Mouse (Mus musculus): ENCODE results near the gene Fgfr2. TPM values are rescaled to one million over a fixed set of nuclear protein-coding genes. Genes with fewer than 3 reads are reported as not detected.

Gene Fgfr2
- polyA plus RNA-seq, 1 experiment: 0.17 TPM

- H3K79me2 ChIP-seq (ENCODE audit: control insufficient read depth, insufficient read depth): no peaks in the 10 kb centered on the region
- peaks cover 50% of the 10 kb centered on the region for H3K27me3 ChIP-seq (ENCODE audit: control insufficient read depth, insufficient read depth, insufficient read length)
- TF ChIP-seq TCF3 (IDR thresholded peaks at IDR 0.05; ENCODE audit: insufficient read length, low read depth) (no peak), REST (IDR thresholded peaks at IDR 0.05; ENCODE audit: insufficient read depth, insufficient read length) (no peak), E2F4 (IDR thresholded peaks at IDR 0.05; ENCODE audit: insufficient read depth) (no peak), TCF12 (IDR thresholded peaks at IDR 0.05; ENCODE audit: insufficient read depth, poor library complexity, severe bottlenecking) (no peak), MYOD1 (IDR thresholded peaks at IDR 0.05; ENCODE audit: control insufficient read depth in 1 of 3, insufficient read length in 2 of 3, low read depth in 2 of 3) (no peak), POLR2AphosphoS2 (IDR thresholded peaks at IDR 0.05; ENCODE audit: insufficient read length, low read depth) (no peak), USF1 (IDR thresholded peaks at IDR 0.05; ENCODE audit: low read depth) (no peak), POLR2A (IDR thresholded peaks at IDR 0.05; ENCODE audit: insufficient read length, low read depth) (no peak), SRF (IDR thresholded peaks at IDR 0.05; ENCODE audit: control insufficient read depth, insufficient read length, low read depth) (no peak)
- no peak overlapping the region for H3ac ChIP-seq (ENCODE audit: control insufficient read depth, insufficient read length)
- H3K4me2 ChIP-seq (ENCODE audit: low read depth): no peak overlapping the region
- no peaks in the 10 kb centered on the region for H3K36me3 ChIP-seq (ENCODE audit: control insufficient read depth, insufficient read depth)
- H3K4me3 ChIP-seq: no peak overlapping the region
These were observed 925.2 kb downstream of the Fgfr2 start for GRCm38 (mm10) chr7:132197817-132198475.

- peaks cover 41% of the 10 kb centered on the region for H3K27me3 ChIP-seq (ENCODE audit: control insufficient read depth, insufficient read depth, insufficient read length)
- H3K4me3 ChIP-seq: no peak overlapping the region
- TF ChIP-seq SRF (IDR thresholded peaks at IDR 0.05; ENCODE audit: control insufficient read depth, insufficient read length, low read depth) (no peak), REST (IDR thresholded peaks at IDR 0.05; ENCODE audit: insufficient read depth, insufficient read length) (no peak), USF1 (IDR thresholded peaks at IDR 0.05; ENCODE audit: low read depth) (no peak), TCF3 (IDR thresholded peaks at IDR 0.05; ENCODE audit: insufficient read length, low read depth) (no peak), MYOD1 (IDR thresholded peaks at IDR 0.05; ENCODE audit: control insufficient read depth in 1 of 3, insufficient read length in 2 of 3, low read depth in 2 of 3) (no peak), POLR2A (IDR thresholded peaks at IDR 0.05; ENCODE audit: insufficient read length, low read depth) (no peak), TCF12 (IDR thresholded peaks at IDR 0.05; ENCODE audit: insufficient read depth, poor library complexity, severe bottlenecking) (no peak)
These were observed 926.6 kb downstream of the Fgfr2 start for GRCm38 (mm10) chr7:132196581-132196980.

DNA sequence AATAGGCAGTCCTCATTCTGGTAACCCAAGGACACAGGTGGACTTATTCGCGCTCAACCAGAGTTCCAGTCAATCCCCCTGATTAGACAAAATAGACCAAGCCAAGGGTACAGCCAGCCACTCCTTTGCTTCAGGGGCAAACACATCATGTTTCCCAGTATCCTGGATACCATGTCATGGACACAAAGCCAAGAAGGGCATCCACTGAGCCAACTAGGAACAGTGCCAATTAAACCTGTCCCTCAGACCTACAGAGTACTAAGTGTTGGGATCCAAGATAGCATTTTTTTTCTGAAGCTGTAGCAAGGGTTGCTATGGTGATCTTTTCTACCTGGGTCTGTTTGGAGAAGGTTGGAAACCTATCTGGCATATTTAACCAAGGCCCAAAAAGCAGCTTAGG is 929.5 kb downstream of the Fgfr2 start:
- Histone ChIP-seq H3K4me3 (no peak overlapping the region), H3ac (ENCODE audit: control insufficient read depth, insufficient read length) (no peak overlapping the region), H3K27me3 (ENCODE audit: control insufficient read depth, insufficient read depth, insufficient read length) (peaks cover 41% of the 10 kb centered on the region), H3K79me2 (ENCODE audit: control insufficient read depth, insufficient read depth) (no peaks in the 10 kb centered on the region), H3K4me2 (ENCODE audit: low read depth) (no peak overlapping the region), H3K36me3 (ENCODE audit: control insufficient read depth, insufficient read depth) (no peaks in the 10 kb centered on the region)
- TF ChIP-seq TCF3 (IDR thresholded peaks at IDR 0.05; ENCODE audit: insufficient read length, low read depth): no peak
- TF ChIP-seq MYOG (IDR thresholded peaks at IDR 0.05; ENCODE audit: control insufficient read depth in 1 of 3, insufficient read depth in 1 of 3, insufficient read length in 2 of 3, low read depth in 2 of 3): no peak
- no peak for TF ChIP-seq POLR2A (IDR thresholded peaks at IDR 0.05; ENCODE audit: insufficient read length, low read depth)
- no peak for TF ChIP-seq USF1 (IDR thresholded peaks at IDR 0.05; ENCODE audit: low read depth)
- no peak for TF ChIP-seq CEBPB (IDR thresholded peaks at IDR 0.05; ENCODE audit: insufficient read depth, poor library complexity, severe bottlenecking)

More at GRCm38 (mm10) chr7:132196581-132196980, 926.6 kb downstream of the Fgfr2 start:
- H3K36me3 ChIP-seq (ENCODE audit: control insufficient read depth, insufficient read depth): no peaks in the 10 kb centered on the region
- H3K79me2 ChIP-seq (ENCODE audit: control insufficient read depth, insufficient read depth): no peaks in the 10 kb centered on the region
- H3K4me2 ChIP-seq (ENCODE audit: low read depth): no peak overlapping the region
- H3ac ChIP-seq (ENCODE audit: control insufficient read depth, insufficient read length): no peak overlapping the region

DNA sequence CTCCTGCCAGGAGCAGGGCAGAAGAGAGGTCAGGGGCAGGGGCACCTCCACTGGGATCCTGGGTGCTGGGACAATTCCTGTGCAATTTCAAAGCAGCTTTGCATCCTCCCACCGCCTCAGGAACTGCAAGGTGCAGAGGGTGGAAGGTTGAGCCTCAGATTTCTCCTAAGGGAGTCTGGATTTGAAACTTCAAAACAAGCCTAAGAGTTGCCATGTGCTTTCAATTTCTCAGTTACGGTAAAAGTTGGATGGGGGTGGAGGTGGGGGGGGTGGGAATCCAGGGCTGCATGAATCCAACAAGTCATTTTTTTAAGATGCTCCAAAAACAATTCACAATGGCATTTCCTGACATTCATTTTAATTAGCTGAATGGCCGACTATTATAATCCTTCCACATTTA is 935.7 kb downstream of the Fgfr2 start:
- Histone ChIP-seq H3K4me3 (no peak overlapping the region), H3K36me3 (ENCODE audit: control insufficient read depth, insufficient read depth) (no peaks in the 10 kb centered on the region), H3K27me3 (ENCODE audit: control insufficient read depth, insufficient read depth, insufficient read length) (peaks cover 31% of the 10 kb centered on the region), H3K4me2 (ENCODE audit: low read depth) (no peak overlapping the region), H3K79me2 (ENCODE audit: control insufficient read depth, insufficient read depth) (no peaks in the 10 kb centered on the region), H3ac (ENCODE audit: control insufficient read depth, insufficient read length) (no peak overlapping the region)
- no peak for TF ChIP-seq E2F4 (IDR thresholded peaks at IDR 0.05; ENCODE audit: insufficient read depth)
- no peak for TF ChIP-seq POLR2AphosphoS2 (IDR thresholded peaks at IDR 0.05; ENCODE audit: insufficient read length, low read depth)
- no peak for TF ChIP-seq CEBPB (IDR thresholded peaks at IDR 0.05; ENCODE audit: insufficient read depth, poor library complexity, severe bottlenecking)
- no peak for TF ChIP-seq USF1 (IDR thresholded peaks at IDR 0.05; ENCODE audit: low read depth)
- TF ChIP-seq MYOG (IDR thresholded peaks at IDR 0.05; ENCODE audit: control insufficient read depth in 1 of 3, insufficient read depth in 1 of 3, insufficient read length in 2 of 3, low read depth in 2 of 3): no peak
- no peak for TF ChIP-seq MYOD1 (IDR thresholded peaks at IDR 0.05; ENCODE audit: control insufficient read depth in 1 of 3, insufficient read length in 2 of 3, low read depth in 2 of 3)
- no peak for TF ChIP-seq TCF3 (IDR thresholded peaks at IDR 0.05; ENCODE audit: insufficient read length, low read depth)

- Histone ChIP-seq H3ac (ENCODE audit: control insufficient read depth, insufficient read length) (no peak overlapping the region), H3K79me2 (ENCODE audit: control insufficient read depth, insufficient read depth) (no peaks in the 10 kb centered on the region), H3K36me3 (ENCODE audit: control insufficient read depth, insufficient read depth) (no peaks in the 10 kb centered on the region), H3K4me2 (ENCODE audit: low read depth) (no peak overlapping the region), H3K27me3 (ENCODE audit: control insufficient read depth, insufficient read depth, insufficient read length) (peaks cover 16% of the 10 kb centered on the region), H3K4me3 (no peak overlapping the region)
- TF ChIP-seq POLR2A (IDR thresholded peaks at IDR 0.05; ENCODE audit: insufficient read length, low read depth): no peak
- no peak for TF ChIP-seq MYOD1 (IDR thresholded peaks at IDR 0.05; ENCODE audit: control insufficient read depth in 1 of 3, insufficient read length in 2 of 3, low read depth in 2 of 3)
- no peak for TF ChIP-seq MYOG (IDR thresholded peaks at IDR 0.05; ENCODE audit: control insufficient read depth in 1 of 3, insufficient read depth in 1 of 3, insufficient read length in 2 of 3, low read depth in 2 of 3)
- TF ChIP-seq SRF (IDR thresholded peaks at IDR 0.05; ENCODE audit: control insufficient read depth, insufficient read length, low read depth): no peak
- TF ChIP-seq TCF3 (IDR thresholded peaks at IDR 0.05; ENCODE audit: insufficient read length, low read depth): no peak
These were observed 939.2 kb downstream of the Fgfr2 start for GRCm38 (mm10) chr7:132183892-132184404.
